Mouse (Mus musculus) frontal cortex, postnatal 14 days (tissue): Measurements from ENCODE around the gene Glra4.
A peak's percentile ranks its signal among the peaks of the same experiment; 100 is the strongest.

Experiments used
- DNase-seq, 2 experiments: peaks; one replicate each; pipeline ENCODE4 v3.0.0; 2022; ENCODE audit warnings: low spot score in 2 of 2

The Glra4 gene

GRCm38 (mm10) chrX:136780041-136780440 lies at the start of gene Glra4:
Gene Glra4 (minus strand): TSS chrX:136780141.
- no peak for DNase-seq

GRCm38 (mm10) chrX:136828610-136829009 lies 48.7 kb upstream of the Glra4 start:
- no peak for DNase-seq

DNA sequence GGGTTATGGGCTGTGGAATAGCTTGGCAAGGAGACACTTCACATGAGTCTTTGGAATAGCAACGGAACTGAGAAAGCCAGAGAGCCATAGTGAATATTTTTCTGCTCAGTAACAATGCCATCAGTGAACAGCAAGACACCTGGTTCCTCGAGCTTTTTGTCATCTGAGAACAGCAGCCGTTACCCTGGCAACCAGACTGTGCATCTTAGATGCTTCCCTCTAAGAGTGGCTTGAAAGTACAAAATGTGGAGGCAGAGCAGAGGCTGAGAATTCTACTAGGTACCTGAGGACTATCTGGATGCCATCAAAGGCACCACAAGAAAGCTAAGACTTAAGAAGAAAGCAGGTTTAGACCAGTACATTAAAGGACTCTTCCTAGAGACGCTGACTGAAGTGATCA lies 45.1 kb upstream of the Glra4 start:
- DNase-seq = no peak

- DNase-seq = no peak
Observed at GRCm38 (mm10) chrX:136822371-136822770, 42.4 kb upstream of the Glra4 start, which contains the start of gene Plp1. Gene Plp1 (plus strand): TSS chrX:136822671.

DNA sequence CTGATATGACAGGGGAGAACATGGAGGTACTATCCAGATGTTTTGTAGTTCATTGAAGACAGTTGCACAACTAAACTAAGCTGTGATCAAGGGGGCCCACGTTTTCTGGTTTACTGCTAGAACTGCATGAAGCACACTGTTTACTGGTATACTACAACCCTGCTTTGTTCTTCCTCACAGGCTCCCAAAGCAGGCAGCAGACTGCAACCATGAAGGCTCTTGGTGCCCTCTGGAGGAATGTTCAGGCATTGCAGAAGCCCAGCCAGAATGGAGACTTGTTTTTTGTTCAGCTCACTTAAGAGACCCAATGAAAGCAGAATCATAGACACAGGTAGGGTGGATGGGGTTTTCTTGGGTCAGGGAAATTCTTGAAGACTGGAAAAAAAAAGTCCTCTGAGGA lies 40.3 kb upstream of the Glra4 start:
- DNase-seq = peak; percentile 61 to 73

- DNase-seq = no peak
Observed at GRCm38 (mm10) chrX:136819752-136820151, 39.8 kb upstream of the Glra4 start.

- no peak for DNase-seq
Observed at GRCm38 (mm10) chrX:136797223-136797622, 17.3 kb upstream of the Glra4 start.

DNA sequence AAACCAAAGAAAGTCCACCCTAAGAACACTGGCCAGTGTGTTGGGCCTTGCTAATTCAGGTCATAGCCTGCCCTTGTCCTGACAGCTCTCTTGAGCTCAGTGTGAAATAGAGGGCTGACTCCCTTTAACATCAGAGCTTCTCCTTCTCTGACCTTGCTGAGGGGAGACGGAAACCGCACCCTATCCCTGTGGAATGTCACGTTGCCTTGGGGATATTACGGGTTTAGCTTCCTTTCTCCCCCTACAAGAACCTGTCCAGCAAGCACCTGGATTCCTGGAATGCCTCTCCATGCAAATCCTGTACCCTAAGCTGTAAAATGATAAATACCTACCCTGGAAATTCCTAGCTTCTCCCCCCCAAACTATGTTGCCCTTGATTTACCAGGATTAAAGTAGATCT lies 9.5 kb upstream of the Glra4 start:
- no peak for DNase-seq

- DNase-seq = no peak
Observed at GRCm38 (mm10) chrX:136779262-136779661, 679 bp downstream of the Glra4 start.

DNA sequence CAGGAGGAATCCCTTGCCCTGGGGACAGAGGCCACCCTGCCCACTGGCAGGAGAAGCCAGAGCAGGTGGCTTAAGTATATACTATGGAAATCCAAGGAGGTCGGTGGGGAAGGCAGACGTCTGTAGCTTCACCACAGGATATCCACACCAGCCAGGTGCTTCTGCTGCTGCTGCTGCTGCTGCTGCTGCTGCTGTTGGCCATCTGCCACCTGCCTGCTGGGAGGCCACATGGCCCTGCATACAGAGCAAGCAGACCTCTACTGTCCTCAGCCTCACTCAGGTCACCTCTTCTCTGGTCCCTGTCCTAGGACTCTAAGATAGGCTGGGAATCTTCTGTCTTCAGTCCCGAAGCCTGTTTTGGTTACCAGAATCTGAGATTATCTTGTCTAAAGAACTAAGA lies 1.9 kb downstream of the Glra4 start:
- no peak for DNase-seq

- no peak for DNase-seq
Observed at GRCm38 (mm10) chrX:136773035-136773434, 6.9 kb downstream of the Glra4 start.

- no peak for DNase-seq
Observed at GRCm38 (mm10) chrX:136761103-136762074, 18.6 kb downstream of the Glra4 start.

DNA sequence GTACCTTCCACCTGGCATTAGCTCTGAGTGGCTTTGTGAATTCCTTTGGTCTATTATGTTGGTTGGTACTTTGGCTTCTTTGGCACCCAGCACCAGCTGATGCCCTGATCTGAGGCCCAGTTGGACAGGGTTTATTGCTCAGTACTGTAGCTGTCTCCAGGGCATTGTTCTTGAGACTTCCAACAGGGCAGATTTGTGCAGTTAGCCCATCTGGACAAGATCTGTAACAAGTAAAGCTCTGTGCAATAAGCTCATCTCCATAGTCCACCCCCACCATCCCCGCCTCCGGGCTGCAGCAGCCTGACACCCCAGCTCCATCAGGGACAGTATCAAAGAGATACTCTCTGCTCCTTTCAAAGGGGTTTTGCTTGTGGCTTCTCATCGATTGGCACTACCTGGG lies 24.5 kb downstream of the Glra4 start:
- no peak for DNase-seq

- DNase-seq = no peak
Observed at GRCm38 (mm10) chrX:136749329-136749728, 30.6 kb downstream of the Glra4 start.

DNA sequence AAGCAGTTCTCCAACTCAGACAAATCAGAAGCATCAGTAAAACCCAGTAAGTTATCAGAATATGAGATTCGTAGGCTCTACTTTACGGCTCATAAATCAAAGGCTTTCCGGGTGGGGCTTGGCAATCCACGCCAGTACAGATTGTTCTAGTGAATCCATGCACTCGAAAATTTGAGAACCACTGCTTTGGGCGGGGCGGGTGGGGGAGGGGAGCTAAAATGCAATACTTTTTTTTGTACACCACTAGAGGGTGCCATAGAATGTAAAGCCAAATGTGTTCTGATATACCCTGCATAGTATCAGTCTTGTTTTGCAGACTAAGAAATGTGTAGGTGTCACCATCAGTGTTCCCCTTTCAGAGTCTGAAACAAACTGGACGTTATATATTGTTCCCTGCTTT lies 35.3 kb downstream of the Glra4 start:
- no peak for DNase-seq

DNA sequence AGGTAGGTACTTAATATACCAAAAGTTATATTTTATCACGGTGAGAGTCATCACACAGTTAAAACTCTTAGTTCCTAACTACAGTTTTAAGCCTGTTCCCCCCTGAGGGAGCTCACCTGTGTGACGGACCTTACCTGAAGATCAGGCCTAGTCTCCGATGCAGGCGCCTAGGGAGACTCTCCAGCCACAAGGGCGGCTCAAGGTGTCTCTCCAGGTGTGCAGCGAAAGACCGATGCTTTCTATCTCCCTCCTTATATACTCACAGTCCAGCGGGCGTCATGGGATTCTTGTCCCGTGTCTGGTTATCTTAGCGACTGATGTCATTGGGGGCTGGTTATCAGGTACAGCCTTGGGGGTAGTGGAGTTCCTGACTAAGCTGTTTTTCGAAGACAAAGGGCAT lies 36.5 kb downstream of the Glra4 start, which contains the start of gene Morf4l2:
Morf4l2 (minus strand) TSS at position 232 of the 400 bp plus-strand sequence.
- no peak for DNase-seq

DNA sequence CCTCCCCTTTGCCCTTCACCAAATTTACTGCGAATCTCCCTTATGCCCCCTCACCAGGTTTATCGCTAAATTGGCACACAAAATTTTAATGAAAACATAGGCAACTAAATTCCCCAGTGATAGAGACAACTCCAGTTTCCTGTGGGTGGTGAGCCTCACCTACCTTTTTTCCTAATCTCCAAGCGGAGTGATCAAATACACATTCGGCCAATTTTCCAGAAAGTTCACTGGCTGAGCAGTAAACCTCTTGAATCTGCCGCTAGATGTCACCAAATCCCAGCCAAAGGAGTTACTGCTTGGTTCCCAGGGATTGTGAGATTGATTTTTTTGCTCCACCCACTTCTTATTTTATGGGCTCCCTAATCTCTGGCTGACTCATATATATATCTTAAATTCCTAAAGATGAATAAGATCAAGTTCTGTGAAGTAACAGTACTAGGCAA lies 37.3 kb downstream of the Glra4 start:
- DNase-seq = peak in 1 of 2 experiments; percentile 21

GRCm38 (mm10) chrX:136742241-136742640 lies 37.7 kb downstream of the Glra4 start:
- no peak for DNase-seq

DNA sequence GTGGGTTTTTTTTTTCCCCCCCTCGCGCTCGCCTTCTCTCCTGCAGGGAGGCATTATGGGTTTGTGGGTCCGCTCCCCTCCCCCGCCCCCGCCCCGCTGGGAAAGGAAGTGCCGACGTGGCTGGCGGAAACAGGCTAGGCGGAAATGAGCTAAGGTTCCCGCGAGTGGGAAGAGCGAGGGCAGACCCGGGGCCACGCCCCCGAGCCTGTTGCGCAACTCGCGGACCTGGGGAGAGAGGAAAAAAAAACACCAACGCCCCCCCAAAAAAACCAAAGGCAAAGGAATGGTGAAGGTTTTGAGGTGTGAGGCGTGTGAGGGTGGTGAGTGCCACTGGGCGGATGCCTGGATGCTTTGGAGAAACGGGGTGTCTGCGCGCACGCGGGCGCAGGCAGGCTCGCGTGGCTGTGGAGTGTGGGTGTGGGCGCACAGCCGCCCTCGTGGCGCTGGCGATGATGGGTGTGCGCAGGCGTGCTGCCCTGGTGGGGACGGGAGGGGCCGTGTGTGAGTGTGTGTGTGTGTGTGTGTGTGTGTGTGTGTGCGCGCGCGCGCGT lies 38.2 kb downstream of the Glra4 start:
- peak; percentile 58 to 68 for DNase-seq

GRCm38 (mm10) chrX:136740791-136741650 lies 38.9 kb downstream of the Glra4 start:
- peak; percentile 86 to 96 for DNase-seq

DNA sequence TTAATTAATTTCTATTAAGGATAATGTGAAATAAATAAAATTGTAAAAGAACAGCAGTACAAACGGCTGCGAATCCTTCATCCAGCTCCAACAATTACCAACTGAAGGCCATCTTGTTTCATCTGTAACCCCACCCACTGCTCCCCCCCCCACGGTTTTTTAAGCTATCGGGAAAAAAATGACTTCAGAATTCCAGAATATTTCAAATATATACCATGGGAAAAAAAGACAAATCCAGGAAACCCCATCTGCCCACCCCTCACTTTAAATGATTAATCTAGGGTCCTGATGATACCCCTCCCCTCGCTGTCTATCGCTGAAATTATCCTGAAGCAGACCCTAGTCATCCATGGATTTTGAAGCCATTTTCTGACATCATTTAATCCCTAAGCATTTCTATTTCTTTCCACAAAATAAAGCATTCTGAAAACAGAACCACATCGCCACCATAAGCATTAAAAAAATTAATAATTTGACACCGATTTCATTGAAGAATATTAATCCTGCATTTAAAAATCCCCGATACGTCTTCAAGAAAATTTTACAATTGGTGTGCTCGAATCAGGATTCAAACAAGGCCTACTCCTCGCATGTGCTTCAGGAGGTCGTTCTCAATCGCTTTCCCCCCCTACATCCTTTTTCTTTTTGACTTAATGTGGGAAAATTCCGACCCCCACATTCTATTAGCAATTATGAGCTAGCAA lies 39.7 kb downstream of the Glra4 start:
- DNase-seq = no peak
